9 mouse cellular contexts compared by ENCODE assay signal in the genomic region with DNA sequence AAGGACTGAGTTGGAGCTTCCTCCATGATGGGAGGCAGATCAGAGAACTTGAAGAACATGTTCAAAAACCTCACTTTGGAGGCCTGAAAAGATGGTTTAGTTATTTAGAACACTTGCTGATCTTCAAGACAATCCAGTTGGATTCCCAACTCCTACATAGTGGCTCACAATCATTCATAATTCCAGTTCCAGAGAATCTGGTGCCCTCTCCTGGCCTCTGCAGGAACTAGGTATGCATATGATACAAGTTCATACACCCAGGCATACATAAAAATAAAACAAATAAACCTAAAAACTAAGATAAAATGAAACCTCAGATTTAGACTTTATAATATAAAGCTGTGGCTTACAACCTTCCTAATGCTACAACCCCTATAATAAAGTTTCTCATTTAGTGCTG. TPM values are rescaled to one million over a fixed set of nuclear protein-coding genes. Genes with fewer than 3 reads are reported as not detected.
DNase-seq lines count a peak whose midpoint lies in the region; ATAC-seq lines count a peak whose summit lies in the region.
"Had no signal": no experiment of that assay in that cellular context is flagged by ENCODE, and none has a peak within 500 bp of the region (broad histone marks: within the 10 kb centered on the region; RNA-seq: fewer than 3 reads in every experiment).

No protein-coding gene starts in this region.

- no peak overlapping the region for H3K4me3 ChIP-seq in heart, embryonic 12.5 days
- H3K4me3 ChIP-seq in midbrain, embryonic 10.5 days: no peak overlapping the region
- no peak overlapping the region for H3K4me3 ChIP-seq in midbrain, embryonic 13.5 days (replicated peaks)

- no peak for ATAC-seq in heart, embryonic 12.5 days (ENCODE audit: insufficient number of reproducible peaks, low FRiP score)
- ATAC-seq in midbrain, embryonic 13.5 days: no peak

- H3K4me2 ChIP-seq in heart, embryonic 12.5 days: no peak overlapping the region
- no peak overlapping the region for H3K4me2 ChIP-seq in midbrain, embryonic 13.5 days (replicated peaks)

- no peaks in the 10 kb centered on the region for H3K36me3 ChIP-seq in heart, embryonic 12.5 days
- no peaks in the 10 kb centered on the region for H3K36me3 ChIP-seq in midbrain, embryonic 10.5 days
- H3K36me3 ChIP-seq in midbrain, embryonic 13.5 days: no peaks in the 10 kb centered on the region

- no peak overlapping the region for H3K27ac ChIP-seq in heart, embryonic 12.5 days (ENCODE audit: poor library complexity, severe bottlenecking)
- no peak overlapping the region for H3K27ac ChIP-seq in midbrain, embryonic 10.5 days (replicated peaks)
- no peak overlapping the region for H3K27ac ChIP-seq in midbrain, embryonic 13.5 days

- H3K27me3 ChIP-seq in heart, embryonic 12.5 days (replicated peaks): 0 out of 2 replicates have a peak, but pooled peaks cover 5% of the 10 kb centered on the region
- H3K27me3 ChIP-seq in midbrain, embryonic 10.5 days (ENCODE audit: low read depth, poor library complexity, severe bottlenecking): no peaks in the 10 kb centered on the region
- H3K27me3 ChIP-seq in midbrain, embryonic 13.5 days: no peaks in the 10 kb centered on the region

- H3K9me3 ChIP-seq in heart, embryonic 12.5 days (replicated peaks): no peaks in the 10 kb centered on the region
- no peaks in the 10 kb centered on the region for H3K9me3 ChIP-seq in midbrain, embryonic 10.5 days (replicated peaks)
- H3K9me3 ChIP-seq in midbrain, embryonic 13.5 days: no peaks in the 10 kb centered on the region

- no peaks in the 10 kb centered on the region for H3K4me1 ChIP-seq in heart, embryonic 12.5 days (replicated peaks)
- peaks cover 5% of the 10 kb centered on the region; the same call in 1 of the 2 replicates for H3K4me1 ChIP-seq in midbrain, embryonic 10.5 days
- no peaks in the 10 kb centered on the region for H3K4me1 ChIP-seq in midbrain, embryonic 13.5 days (replicated peaks)

- no peak overlapping the region for H3K9ac ChIP-seq in heart, embryonic 12.5 days
- no peak overlapping the region for H3K9ac ChIP-seq in midbrain, embryonic 13.5 days (replicated peaks)

- DNase-seq in heart, postnatal 4 days: peak; percentile 21
- peak; percentile 15 for DNase-seq in midbrain, embryonic 10.5 days (ENCODE audit: low spot score)
- peak; percentile 73 for DNase-seq in brain, adult 2 months (ENCODE audit: low read depth, low spot score)
- peak; percentile 8 for DNase-seq in retina, postnatal 7 days (ENCODE audit: low read depth, low spot score)
- DNase-seq in thymus, postnatal 4 days: no peak
- no peak for DNase-seq in urinary bladder, postnatal 10 days (ENCODE audit: low spot score)
- DNase-seq: lung, adult 18-20 months had no signal

RNA-seq across cellular contexts. Expression of gene Nkain2, which starts 4.8 kb away (rescaled TPM):
- under 1 TPM; 0.26 to 0.43 TPM for total RNA-seq in heart, postnatal 4 days (2021)
- polyA plus RNA-seq in heart, embryonic 12.5 days (2016; fragmentation: Nextera tagmentation; extraction: Ambion mirVana): 0.74 and 1.00 TPM in 2 replicates
- polyA plus RNA-seq in midbrain, embryonic 10.5 days (2016; fragmentation: Nextera tagmentation; extraction: Ambion mirVana): 0.88 and 1.1 TPM in 2 replicates
- 5.4 and 8.0 TPM in 2 replicates for polyA plus RNA-seq in midbrain, embryonic 13.5 days (2015; fragmentation: Nextera tagmentation; extraction: Ambion mirVana)

Comparison
In these comparisons a context has a peak if more than half of its experiments do, and no peak if none do; other contexts are left out.
1. DNase-seq: peak in heart, postnatal 4 days (single experiment), midbrain, embryonic 10.5 days (single experiment), brain, adult 2 months (single experiment) and retina, postnatal 7 days (single experiment); none in thymus, postnatal 4 days (single experiment) and urinary bladder, postnatal 10 days (single experiment).